Mouse (Mus musculus): ENCODE measurements at regions not wholly inside any gene's neighbourhood (a gene's known extent, or its start where the extent isn't known, plus 50 kb on each side); places are given as distances from the start of the nearest gene placed in this dataset.

DNA sequence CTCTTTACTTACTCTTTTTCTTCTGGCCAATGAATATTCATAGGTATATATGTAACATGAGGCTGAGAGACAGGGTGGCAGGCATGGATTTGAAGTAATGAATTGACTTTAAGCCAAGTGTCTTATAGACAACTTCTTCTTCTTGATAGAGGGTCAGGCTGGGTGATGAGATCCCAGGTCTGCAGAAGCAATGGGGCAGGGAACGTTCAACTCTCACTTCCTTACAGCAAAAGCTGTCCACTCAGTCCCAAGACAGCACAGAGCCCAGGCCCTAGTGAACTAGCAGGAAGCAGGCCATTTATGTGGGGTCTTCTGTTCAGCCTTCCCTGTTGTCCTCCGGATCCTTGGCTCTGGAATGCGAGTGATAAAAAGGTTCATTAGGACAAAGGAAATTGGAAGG is 52.6 kb upstream of the Lclat1 start:
- Histone ChIP-seq H3K27me3 (ENCODE audit: insufficient read depth, poor library complexity, severe bottlenecking) (no peaks in the 10 kb centered on the region), H3K36me3 (no peaks in the 10 kb centered on the region), H3K27ac (no peak overlapping the region), H3K4me3 (no peak overlapping the region), H3K9me3 (no peaks in the 10 kb centered on the region), H3K4me1 (peaks cover 6% of the 10 kb centered on the region)
- DNase-seq (ENCODE audit: low spot score), result peak; percentile 43
- 62% methylated on average over 3 of the region's 3 CpGs for WGBS

DNA sequence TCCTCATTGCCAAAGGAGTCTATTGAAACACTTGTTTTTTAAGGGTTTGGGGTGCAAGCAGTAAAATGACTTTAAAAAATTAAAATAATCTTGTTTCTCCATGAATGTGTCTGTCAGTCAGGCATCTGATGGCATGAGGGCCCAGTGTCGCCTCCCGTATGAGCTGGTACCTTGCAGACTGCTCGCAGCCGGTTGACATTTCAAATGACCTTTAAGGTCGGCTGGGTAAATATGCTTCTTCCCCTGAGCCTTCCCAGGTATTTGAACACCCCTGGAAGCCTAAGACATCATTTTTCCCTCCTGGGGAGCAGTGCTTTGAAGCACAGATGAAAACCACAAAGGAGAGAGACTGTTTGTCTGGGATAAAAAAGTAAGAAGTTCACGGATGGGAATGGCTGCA is 52.2 kb upstream of the Lclat1 start:
- H3K27me3 ChIP-seq (ENCODE audit: insufficient read depth, poor library complexity, severe bottlenecking), result no peaks in the 10 kb centered on the region
- H3K36me3 ChIP-seq, result no peaks in the 10 kb centered on the region
- H3K9me3 ChIP-seq, result no peaks in the 10 kb centered on the region
- peak; percentile 52 for DNase-seq (ENCODE audit: low spot score)
- no peak overlapping the region for H3K27ac ChIP-seq
- H3K4me1 ChIP-seq, result peaks cover 10% of the 10 kb centered on the region
- H3K4me3 ChIP-seq, result no peak overlapping the region
- 60% methylated on average over 6 of the region's 6 CpGs for WGBS

DNA sequence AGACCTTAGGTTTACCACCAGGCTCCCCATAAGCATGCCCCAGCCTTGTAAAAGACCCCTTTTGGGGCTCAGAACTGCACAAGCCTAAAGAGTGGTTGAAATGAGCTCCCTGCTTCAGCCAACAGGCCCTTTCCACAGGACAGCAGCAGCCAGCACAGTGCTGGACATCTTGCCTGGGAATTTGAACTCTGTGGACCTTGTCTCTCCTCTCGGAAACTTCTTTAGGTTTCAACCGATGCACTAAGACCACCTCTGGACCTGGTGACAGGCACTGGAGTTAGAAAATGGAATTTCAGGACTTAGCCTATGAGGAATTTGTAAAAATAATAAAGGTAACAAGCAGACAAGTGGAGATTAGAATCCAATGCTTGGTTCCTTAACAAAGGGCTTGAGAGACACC is 51.2 kb upstream of the Lclat1 start:
- DNase-seq (ENCODE audit: low spot score), result peak; percentile 52
- WGBS, result 84% methylated on average over 2 of the region's 2 CpGs
- Histone ChIP-seq H3K4me1 (peaks cover 20% of the 10 kb centered on the region), H3K4me3 (no peak overlapping the region), H3K27ac (0 out of 2 replicates have a peak overlapping the region, but pooled peaks have one; percentile 24), H3K36me3 (no peaks in the 10 kb centered on the region), H3K9me3 (no peaks in the 10 kb centered on the region), H3K27me3 (ENCODE audit: insufficient read depth, poor library complexity, severe bottlenecking) (no peaks in the 10 kb centered on the region)
